Mouse (Mus musculus): ENCODE measurements at regions not wholly inside any gene's neighbourhood (a gene's known extent, or its start where the extent isn't known, plus 50 kb on each side); places are given as distances from the start of the nearest gene placed in this dataset.

- no peak overlapping the region for H3K4me3 ChIP-seq (replicated peaks)
- H3K27ac ChIP-seq (replicated peaks): no peak overlapping the region
- no peak overlapping the region for H3K4me2 ChIP-seq
- H3K4me1 ChIP-seq: peaks cover 14% of the 10 kb centered on the region
- 65% methylated on average over 3 of the region's 3 CpGs for WGBS
- no peaks in the 10 kb centered on the region for H3K27me3 ChIP-seq (replicated peaks)
- ATAC-seq (ENCODE audit: low FRiP score): no peak
- H3K9ac ChIP-seq (replicated peaks): no peak overlapping the region
- no peaks in the 10 kb centered on the region for H3K36me3 ChIP-seq
- H3K9me3 ChIP-seq (replicated peaks): no peaks in the 10 kb centered on the region
Measured at GRCm38 (mm10) chr4:131303936-131304335, 359.8 kb downstream of the Matn1 start.

GRCm38 (mm10) chr4:131304361-131304777 lies 360.2 kb downstream of the Matn1 start:
- no peak for ATAC-seq (ENCODE audit: low FRiP score)

GRCm38 (mm10) chr4:131314231-131314630 lies 370.0 kb downstream of the Matn1 start:
- Histone ChIP-seq H3K4me3 (replicated peaks) (no peak overlapping the region), H3K9ac (replicated peaks) (no peak overlapping the region), H3K27me3 (replicated peaks) (no peaks in the 10 kb centered on the region), H3K4me1 (no peaks in the 10 kb centered on the region), H3K9me3 (replicated peaks) (no peaks in the 10 kb centered on the region), H3K27ac (replicated peaks) (no peak overlapping the region), H3K36me3 (no peaks in the 10 kb centered on the region), H3K4me2 (no peak overlapping the region)
- WGBS: 70% methylated on average over 3 of the region's 3 CpGs
- ATAC-seq (ENCODE audit: low FRiP score): no peak

More at GRCm38 (mm10) chr4:131304361-131304777, 360.2 kb downstream of the Matn1 start:
- 48% methylated on average over 12 of the region's 12 CpGs for WGBS
- H3K4me2 ChIP-seq: no peak overlapping the region
- H3K27ac ChIP-seq (replicated peaks): no peak overlapping the region
- H3K9ac ChIP-seq (replicated peaks): no peak overlapping the region
- H3K4me1 ChIP-seq: peaks cover 14% of the 10 kb centered on the region
- no peaks in the 10 kb centered on the region for H3K36me3 ChIP-seq
- no peaks in the 10 kb centered on the region for H3K9me3 ChIP-seq (replicated peaks)
- no peak overlapping the region for H3K4me3 ChIP-seq (replicated peaks)
- no peaks in the 10 kb centered on the region for H3K27me3 ChIP-seq (replicated peaks)

GRCm38 (mm10) chr4:131316041-131316440 lies 371.9 kb downstream of the Matn1 start:
- Histone ChIP-seq H3K9me3 (replicated peaks) (no peaks in the 10 kb centered on the region), H3K4me2 (no peak overlapping the region), H3K36me3 (no peaks in the 10 kb centered on the region), H3K4me3 (replicated peaks) (no peak overlapping the region), H3K4me1 (no peaks in the 10 kb centered on the region), H3K9ac (replicated peaks) (no peak overlapping the region), H3K27ac (replicated peaks) (no peak overlapping the region), H3K27me3 (replicated peaks) (no peaks in the 10 kb centered on the region)
- no peak for ATAC-seq (ENCODE audit: low FRiP score)
- WGBS: 72% methylated on average over 3 of the region's 3 CpGs

GRCm38 (mm10) chr4:131322323-131322722 lies 378.1 kb downstream of the Matn1 start:
- Histone ChIP-seq H3K4me2 (no peak overlapping the region), H3K9ac (replicated peaks) (no peak overlapping the region), H3K27me3 (replicated peaks) (no peaks in the 10 kb centered on the region), H3K27ac (replicated peaks) (no peak overlapping the region), H3K4me3 (replicated peaks) (no peak overlapping the region), H3K36me3 (no peaks in the 10 kb centered on the region), H3K4me1 (no peaks in the 10 kb centered on the region), H3K9me3 (replicated peaks) (no peaks in the 10 kb centered on the region)
- no peak for ATAC-seq (ENCODE audit: low FRiP score)
- WGBS: 87% methylated on average over 5 of the region's 5 CpGs

GRCm38 (mm10) chr4:131324486-131324885 lies 380.3 kb downstream of the Matn1 start:
- Histone ChIP-seq H3K4me2 (no peak overlapping the region), H3K4me1 (no peaks in the 10 kb centered on the region), H3K4me3 (replicated peaks) (no peak overlapping the region), H3K9ac (replicated peaks) (no peak overlapping the region), H3K9me3 (replicated peaks) (no peaks in the 10 kb centered on the region), H3K27ac (replicated peaks) (no peak overlapping the region), H3K36me3 (no peaks in the 10 kb centered on the region), H3K27me3 (replicated peaks) (no peaks in the 10 kb centered on the region)
- WGBS: 78% methylated on average over 3 of the region's 3 CpGs
- no peak for ATAC-seq (ENCODE audit: low FRiP score)

- Histone ChIP-seq H3K4me1 (no peaks in the 10 kb centered on the region), H3K27ac (replicated peaks) (no peak overlapping the region), H3K4me2 (no peak overlapping the region), H3K9ac (replicated peaks) (no peak overlapping the region), H3K36me3 (no peaks in the 10 kb centered on the region), H3K4me3 (replicated peaks) (no peak overlapping the region), H3K9me3 (replicated peaks) (no peaks in the 10 kb centered on the region), H3K27me3 (replicated peaks) (no peaks in the 10 kb centered on the region)
- WGBS: 87% methylated on average over 11 of the region's 11 CpGs
- ATAC-seq (ENCODE audit: low FRiP score): no peak
Measured at GRCm38 (mm10) chr4:131325200-131325599, 381.0 kb downstream of the Matn1 start.

GRCm38 (mm10) chr4:131325609-131326008 lies 381.4 kb downstream of the Matn1 start:
- Histone ChIP-seq H3K27me3 (replicated peaks) (no peaks in the 10 kb centered on the region), H3K9ac (replicated peaks) (no peak overlapping the region), H3K4me3 (replicated peaks) (no peak overlapping the region), H3K9me3 (replicated peaks) (no peaks in the 10 kb centered on the region), H3K4me1 (no peaks in the 10 kb centered on the region), H3K27ac (replicated peaks) (no peak overlapping the region), H3K36me3 (no peaks in the 10 kb centered on the region), H3K4me2 (no peak overlapping the region)
- no peak for ATAC-seq (ENCODE audit: low FRiP score)
- 95% methylated on average over 3 of the region's 3 CpGs for WGBS

- no peaks in the 10 kb centered on the region for H3K4me1 ChIP-seq
Measured at GRCm38 (mm10) chr4:131329398-131329797, 385.2 kb downstream of the Matn1 start.

GRCm38 (mm10) chr4:131331646-131332045 lies 387.5 kb downstream of the Matn1 start:
- H3K27ac ChIP-seq (replicated peaks): no peak overlapping the region
- H3K4me2 ChIP-seq: no peak overlapping the region
- no peaks in the 10 kb centered on the region for H3K36me3 ChIP-seq
- no peak overlapping the region for H3K4me3 ChIP-seq (replicated peaks)
- no peak for ATAC-seq (ENCODE audit: low FRiP score)
- no peaks in the 10 kb centered on the region for H3K4me1 ChIP-seq
- no peaks in the 10 kb centered on the region for H3K27me3 ChIP-seq (replicated peaks)
- H3K9me3 ChIP-seq (replicated peaks): no peaks in the 10 kb centered on the region
- WGBS: 97% methylated on average over 4 of the region's 4 CpGs
- H3K9ac ChIP-seq (replicated peaks): no peak overlapping the region

More at GRCm38 (mm10) chr4:131329398-131329797, 385.2 kb downstream of the Matn1 start:
- H3K27me3 ChIP-seq (replicated peaks): no peaks in the 10 kb centered on the region
- no peak for ATAC-seq (ENCODE audit: low FRiP score)
- 57% methylated on average over 5 of the region's 5 CpGs for WGBS
- H3K27ac ChIP-seq (replicated peaks): no peak overlapping the region
- no peak overlapping the region for H3K9ac ChIP-seq (replicated peaks)
- H3K4me3 ChIP-seq (replicated peaks): no peak overlapping the region
- no peak overlapping the region for H3K4me2 ChIP-seq
- H3K36me3 ChIP-seq: no peaks in the 10 kb centered on the region
- H3K9me3 ChIP-seq (replicated peaks): no peaks in the 10 kb centered on the region

- ATAC-seq (ENCODE audit: low FRiP score): no peak
- Histone ChIP-seq H3K9ac (replicated peaks) (no peak overlapping the region), H3K4me2 (no peak overlapping the region), H3K4me1 (peaks cover 10% of the 10 kb centered on the region), H3K36me3 (no peaks in the 10 kb centered on the region), H3K4me3 (replicated peaks) (no peak overlapping the region), H3K27me3 (replicated peaks) (no peaks in the 10 kb centered on the region), H3K27ac (replicated peaks) (no peak overlapping the region), H3K9me3 (replicated peaks) (no peaks in the 10 kb centered on the region)
- 59% methylated on average over 3 of the region's 3 CpGs for WGBS
Measured at GRCm38 (mm10) chr4:131336801-131337200, 392.6 kb downstream of the Matn1 start.

GRCm38 (mm10) chr4:131340993-131341695 lies 397.0 kb downstream of the Matn1 start:
- no peaks in the 10 kb centered on the region for H3K9me3 ChIP-seq (replicated peaks)
- H3K9ac ChIP-seq (replicated peaks): no peak overlapping the region
- WGBS: 22% methylated on average over 9 of the region's 9 CpGs
- no peaks in the 10 kb centered on the region for H3K27me3 ChIP-seq (replicated peaks)
- ATAC-seq (ENCODE audit: low FRiP score): peak; percentile 61
- H3K4me1 ChIP-seq: peaks cover 10% of the 10 kb centered on the region
- H3K36me3 ChIP-seq: no peaks in the 10 kb centered on the region
- H3K27ac ChIP-seq (replicated peaks): peak overlapping the region; percentile 45; the same call in 1 of the 2 replicates
- no peak overlapping the region for H3K4me3 ChIP-seq (replicated peaks)
- H3K4me2 ChIP-seq: peak overlapping the region; percentile 11
